Mouse (Mus musculus): ENCODE data around the gene Smtn. TPM values are rescaled to one million over a fixed set of nuclear protein-coding genes. Genes with fewer than 3 reads are reported as not detected.
A peak's percentile ranks its signal among the peaks of the same experiment; 100 is the strongest.

Gene Smtn
- polyA plus RNA-seq, 1 experiment from 2014 or later = 75.1 TPM

DNA sequence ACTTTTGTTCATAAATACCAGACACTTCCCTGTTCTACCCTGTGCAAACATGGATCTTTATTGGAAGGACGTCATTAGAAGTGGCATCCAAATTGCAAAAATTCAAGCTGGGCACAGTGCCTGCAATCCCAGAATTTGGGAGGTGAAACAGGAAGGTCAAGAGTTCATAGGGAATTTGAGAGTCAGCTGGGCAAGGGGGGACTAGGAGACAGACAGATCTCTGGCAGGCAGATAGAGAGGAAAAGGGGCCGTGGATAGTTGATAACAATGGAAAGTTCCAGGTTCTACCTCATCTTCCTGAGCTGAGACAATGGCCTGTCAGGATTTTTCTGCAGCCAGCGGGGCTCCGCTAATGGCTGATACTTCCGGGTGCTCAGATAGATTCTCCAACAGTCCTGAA is 9.4 kb upstream of the Smtn start:
- no peak overlapping the region for H3K9ac ChIP-seq (ENCODE audit: low read depth, low read length)
- 81% methylated on average over 5 of the region's 5 CpGs for WGBS
- no peak overlapping the region for H3K27ac ChIP-seq (ENCODE audit: low read depth, low read length)
- TF ChIP-seq CTCF (IDR thresholded peaks at IDR 0.05; ENCODE audit: low read depth) = no peak
- ATAC-seq = no peak
- H3K4me1 ChIP-seq (replicated peaks; ENCODE audit: control insufficient read depth, insufficient read depth, low read length) = no peaks in the 10 kb centered on the region
- H3K4me2 ChIP-seq (replicated peaks; ENCODE audit: low read depth) = no peak overlapping the region
- no peak overlapping the region for H3K4me3 ChIP-seq (ENCODE audit: low read depth, low read length)
- H3K9me3 ChIP-seq (ENCODE audit: control insufficient read depth) = no peaks in the 10 kb centered on the region
- H3K36me3 ChIP-seq (ENCODE audit: control insufficient read depth, insufficient read depth) = no peaks in the 10 kb centered on the region
- H3K27me3 ChIP-seq (replicated peaks; ENCODE audit: control insufficient read depth, insufficient read depth, low read length) = no peaks in the 10 kb centered on the region

- H3K4me1 ChIP-seq (replicated peaks; ENCODE audit: control insufficient read depth, insufficient read depth, low read length) = no peaks in the 10 kb centered on the region
- no peak overlapping the region for H3K4me2 ChIP-seq (replicated peaks; ENCODE audit: low read depth)
- H3K9ac ChIP-seq (ENCODE audit: low read depth, low read length) = no peak overlapping the region
- WGBS = 65% methylated on average over 3 of the region's 3 CpGs
- no peaks in the 10 kb centered on the region for H3K36me3 ChIP-seq (ENCODE audit: control insufficient read depth, insufficient read depth)
- H3K27ac ChIP-seq (ENCODE audit: low read depth, low read length) = no peak overlapping the region
- H3K9me3 ChIP-seq (ENCODE audit: control insufficient read depth) = no peaks in the 10 kb centered on the region
- no peaks in the 10 kb centered on the region for H3K27me3 ChIP-seq (replicated peaks; ENCODE audit: control insufficient read depth, insufficient read depth, low read length)
- ATAC-seq = no peak
- no peak overlapping the region for H3K4me3 ChIP-seq (ENCODE audit: low read depth, low read length)
- no peak for TF ChIP-seq CTCF (IDR thresholded peaks at IDR 0.05; ENCODE audit: low read depth)
Measured at GRCm38 (mm10) chr11:3548564-3549295, 8.3 kb upstream of the Smtn start.

DNA sequence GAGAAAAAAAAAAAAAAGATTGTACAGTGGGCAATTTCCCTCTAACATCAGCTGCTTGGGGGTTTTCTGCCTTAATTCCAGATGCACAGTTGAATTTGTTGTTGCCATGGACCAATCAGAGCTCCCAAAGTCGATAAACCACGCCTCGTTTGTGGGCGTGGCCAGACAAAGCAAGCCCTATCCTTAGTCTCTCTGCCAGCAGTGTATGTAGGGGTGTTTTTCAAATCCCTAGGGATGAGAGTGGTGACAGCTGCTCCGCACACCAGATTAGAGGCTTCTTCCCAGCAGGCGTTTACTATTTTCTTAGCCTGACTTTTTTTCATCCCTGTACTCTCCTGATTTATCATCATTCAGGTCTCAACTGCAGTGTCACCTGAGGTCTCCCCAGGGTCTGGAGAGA is 7.6 kb upstream of the Smtn start:
- no peak for TF ChIP-seq CTCF (IDR thresholded peaks at IDR 0.05; ENCODE audit: low read depth)
- H3K4me2 ChIP-seq (replicated peaks; ENCODE audit: low read depth) = no peak overlapping the region
- ATAC-seq = no peak
- H3K27me3 ChIP-seq (replicated peaks; ENCODE audit: control insufficient read depth, insufficient read depth, low read length) = no peaks in the 10 kb centered on the region
- no peak overlapping the region for H3K4me3 ChIP-seq (ENCODE audit: low read depth, low read length)
- H3K27ac ChIP-seq (ENCODE audit: low read depth, low read length) = no peak overlapping the region
- 49% methylated on average over 6 of the region's 6 CpGs for WGBS
- no peak overlapping the region for H3K9ac ChIP-seq (ENCODE audit: low read depth, low read length)
- no peaks in the 10 kb centered on the region for H3K36me3 ChIP-seq (ENCODE audit: control insufficient read depth, insufficient read depth)
- H3K9me3 ChIP-seq (ENCODE audit: control insufficient read depth) = no peaks in the 10 kb centered on the region
- H3K4me1 ChIP-seq (replicated peaks; ENCODE audit: control insufficient read depth, insufficient read depth, low read length) = no peaks in the 10 kb centered on the region

DNA sequence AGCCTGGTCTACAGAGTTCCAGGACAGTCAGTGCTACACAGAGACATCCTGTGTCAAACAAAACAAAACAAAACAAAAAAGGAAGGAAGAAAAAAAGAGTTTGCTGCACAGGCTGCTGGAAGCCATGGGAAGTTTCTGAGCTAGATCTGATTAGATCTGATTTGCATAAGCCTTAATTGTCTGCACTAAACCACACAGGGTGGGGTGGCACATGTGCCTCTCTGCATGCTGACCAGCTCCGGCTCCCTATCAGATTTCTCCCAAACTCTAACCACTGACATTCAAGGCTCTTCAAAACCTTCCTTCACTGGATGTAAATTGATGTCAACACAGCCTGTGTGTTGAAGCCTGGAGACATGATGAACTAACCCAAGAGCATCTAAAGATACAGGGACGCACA is 6.6 kb upstream of the Smtn start:
- Histone ChIP-seq H3K9me3 (ENCODE audit: control insufficient read depth) (no peaks in the 10 kb centered on the region), H3K4me1 (replicated peaks; ENCODE audit: control insufficient read depth, insufficient read depth, low read length) (no peaks in the 10 kb centered on the region), H3K27me3 (replicated peaks; ENCODE audit: control insufficient read depth, insufficient read depth, low read length) (no peaks in the 10 kb centered on the region), H3K4me3 (ENCODE audit: low read depth, low read length) (no peak overlapping the region), H3K36me3 (ENCODE audit: control insufficient read depth, insufficient read depth) (no peaks in the 10 kb centered on the region), H3K4me2 (replicated peaks; ENCODE audit: low read depth) (no peak overlapping the region), H3K27ac (ENCODE audit: low read depth, low read length) (no peak overlapping the region), H3K9ac (ENCODE audit: low read depth, low read length) (no peak overlapping the region)
- WGBS = 78% methylated on average over 2 of the region's 2 CpGs
- TF ChIP-seq CTCF (IDR thresholded peaks at IDR 0.05; ENCODE audit: low read depth) = no peak
- ATAC-seq = no peak

GRCm38 (mm10) chr11:3546242-3546562 is 5.8 kb upstream of the Smtn start:
- Histone ChIP-seq H3K9me3 (ENCODE audit: control insufficient read depth) (no peaks in the 10 kb centered on the region), H3K4me1 (replicated peaks; ENCODE audit: control insufficient read depth, insufficient read depth, low read length) (no peaks in the 10 kb centered on the region), H3K36me3 (ENCODE audit: control insufficient read depth, insufficient read depth) (no peaks in the 10 kb centered on the region), H3K4me3 (ENCODE audit: low read depth, low read length) (no peak overlapping the region), H3K9ac (ENCODE audit: low read depth, low read length) (no peak overlapping the region), H3K4me2 (replicated peaks; ENCODE audit: low read depth) (no peak overlapping the region), H3K27ac (ENCODE audit: low read depth, low read length) (no peak overlapping the region), H3K27me3 (replicated peaks; ENCODE audit: control insufficient read depth, insufficient read depth, low read length) (no peaks in the 10 kb centered on the region)
- no peak for TF ChIP-seq CTCF (IDR thresholded peaks at IDR 0.05; ENCODE audit: low read depth)
- 16% methylated on average over 1 of the region's 1 CpGs for WGBS
- ATAC-seq = no peak; the same call in 1 of the 2 replicates

DNA sequence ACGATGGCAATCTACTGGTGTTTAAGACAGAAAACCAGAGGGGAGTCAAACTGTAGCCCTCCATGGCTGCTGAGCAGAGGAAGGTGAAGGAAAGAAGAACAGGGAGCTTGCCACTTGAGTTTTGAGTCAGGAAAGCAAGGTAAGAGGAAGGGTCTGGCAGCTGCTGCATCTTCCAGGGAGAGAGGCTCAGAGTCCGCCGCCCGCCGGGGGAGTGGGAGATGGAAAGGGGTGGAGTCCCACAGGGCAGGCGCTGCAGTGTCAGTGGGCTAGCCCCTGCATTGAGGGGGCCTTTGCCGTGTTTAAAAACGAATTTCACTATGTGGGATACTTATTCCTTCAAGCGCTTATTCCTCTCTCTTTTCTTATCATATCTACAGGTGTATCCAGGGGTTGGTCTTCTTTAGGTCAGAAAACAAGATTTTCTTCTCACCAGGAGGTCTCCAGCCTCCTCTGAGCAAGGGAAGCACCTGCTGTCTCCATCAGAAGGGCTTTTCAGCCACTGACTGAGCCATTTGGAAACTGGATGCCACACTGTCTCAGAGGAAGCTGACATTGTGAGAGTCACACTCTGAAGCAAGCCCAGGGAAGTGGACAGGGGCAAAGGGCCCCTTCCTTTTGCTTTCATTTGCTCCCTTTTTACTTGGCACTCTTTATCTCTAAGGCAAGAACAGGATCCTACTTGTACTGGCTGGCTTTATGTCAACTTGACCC is 5.3 kb upstream of the Smtn start:
- no peak overlapping the region for H3K27ac ChIP-seq (ENCODE audit: low read depth, low read length)
- H3K36me3 ChIP-seq (ENCODE audit: control insufficient read depth, insufficient read depth) = no peaks in the 10 kb centered on the region
- H3K27me3 ChIP-seq (replicated peaks; ENCODE audit: control insufficient read depth, insufficient read depth, low read length) = no peaks in the 10 kb centered on the region
- no peak overlapping the region for H3K4me2 ChIP-seq (replicated peaks; ENCODE audit: low read depth)
- H3K9me3 ChIP-seq (ENCODE audit: control insufficient read depth) = no peaks in the 10 kb centered on the region
- WGBS = 17% methylated on average over 9 of the region's 9 CpGs
- H3K9ac ChIP-seq (ENCODE audit: low read depth, low read length) = no peak overlapping the region
- peak; percentile 46; the same call in 1 of the 2 replicates for ATAC-seq
- TF ChIP-seq CTCF (IDR thresholded peaks at IDR 0.05; ENCODE audit: low read depth) = no peak
- no peaks in the 10 kb centered on the region for H3K4me1 ChIP-seq (replicated peaks; ENCODE audit: control insufficient read depth, insufficient read depth, low read length)
- no peak overlapping the region for H3K4me3 ChIP-seq (ENCODE audit: low read depth, low read length)

Data from intestine, postnatal 0 days (tissue).